Mouse (Mus musculus) midbrain, embryonic 14.5 days (tissue): Measurements from ENCODE around the gene Tet2. TPM values are rescaled to one million over a fixed set of nuclear protein-coding genes. Genes with fewer than 3 reads are reported as not detected.

ENCODE experiments used
- ATAC-seq: fragments of 200-750 bp; cut with Nextera tagmentation; 2 replicates; pipeline ENCODE4 v1.8.0; 2017; ENCODE audit warnings: moderate number of reproducible peaks, moderate library complexity; ENCODE audit not compliant: low FRiP score, low TSS enrichment
- DNase-seq: peaks from one replicate; pipeline ENCODE4 v3.0.0-alpha.2; 2015
- H3K27ac ChIP-seq: fragments of 300-500 bp; sonication (generic); replicated peaks from 2 replicates; pipeline ENCODE4 v1.5.1; 2014; ENCODE audit warnings: mild to moderate bottlenecking, low read depth, low read length, moderate library complexity
- H3K27me3 ChIP-seq: fragments of 300-500 bp; sonication (generic); 2 replicates; pipeline ENCODE4 v1.6.1; 2014; ENCODE audit warnings: low read length, control low read depth, mixed read lengths; ENCODE audit not compliant: control insufficient read depth, insufficient read depth
- H3K36me3 ChIP-seq: fragments of 300-500 bp; sonication (generic); 2 replicates; pipeline ENCODE4 v1.6.1; 2014; ENCODE audit warnings: low read length, control low read depth; ENCODE audit not compliant: control insufficient read depth, insufficient read depth
- H3K4me1 ChIP-seq: fragments of 300-500 bp; sonication (generic); 2 replicates; pipeline ENCODE4 v1.6.1; 2014; ENCODE audit warnings: mild to moderate bottlenecking, antibody characterized with exemption, low read length, control low read depth; ENCODE audit not compliant: control insufficient read depth, insufficient read depth
- H3K4me2 ChIP-seq: fragments of 300-500 bp; sonication (generic); 2 replicates; pipeline ENCODE4 v1.6.1; 2014; ENCODE audit warnings: mild to moderate bottlenecking, low read length, moderate library complexity
- H3K4me3 ChIP-seq: fragments of 300-500 bp; sonication (generic); replicated peaks from 2 replicates; pipeline ENCODE4 v1.5.1; 2014; ENCODE audit warnings: low read depth, low read length
- H3K9ac ChIP-seq: fragments of 300-500 bp; sonication (generic); replicated peaks from 2 replicates; pipeline ENCODE4 v1.6.1; 2014; ENCODE audit warnings: mild to moderate bottlenecking, low read length, moderate library complexity
- H3K9me3 ChIP-seq: fragments of 300-500 bp; sonication (generic); 2 replicates; pipeline ENCODE4 v1.6.1; 2016; ENCODE audit warnings: low read length, control low read depth, mixed read lengths; ENCODE audit not compliant: control insufficient read depth
- WGBS: fragments of 180-500 bp; shearing (Covaris S2); extraction: QIAGEN DNeasy Blood & Tissue Kit; methylation state at CpG from one replicate; pipeline ENCODE4 v1.1.7; 2014; 5-methylcytosine and 5-hydroxymethylcytosine counted together
- polyA plus RNA-seq: library from polyadenylated mRNA; unstranded; fragments of >200 nt; fragmentation: Nextera tagmentation; extraction: Ambion mirVana; gene quantifications from 2 replicates; pipeline ENCODE4 v1.2.1, GENCODE M21; 2014

Tet2 gene
- polyA plus RNA-seq, 1 experiment from 2014 or later = 25.6 TPM

DNA sequence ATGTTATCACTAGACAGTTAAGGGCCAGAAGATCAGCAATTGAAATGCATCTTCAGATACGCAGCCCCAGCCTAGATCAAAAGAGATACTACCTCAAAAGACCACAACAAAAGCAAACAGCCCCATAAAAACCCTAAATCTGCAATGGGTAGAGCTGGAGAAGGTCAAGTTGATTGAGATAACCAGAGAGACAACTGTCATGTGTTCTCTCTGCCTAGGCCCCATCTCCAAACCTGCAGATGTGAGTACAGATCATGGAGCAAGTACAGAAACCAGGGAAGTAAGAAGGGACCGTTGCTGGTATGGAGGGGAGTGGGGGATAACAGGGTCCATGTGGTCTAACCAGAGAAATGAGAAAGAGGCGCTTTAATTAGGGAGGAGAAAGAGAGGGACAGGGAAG, 36.1 kb downstream of the Tet2 start:
- ATAC-seq (no peak), DNase-seq (no peak)
- H3K27ac ChIP-seq = no peak overlapping the region
- H3K9me3 ChIP-seq = no peaks in the 10 kb centered on the region
- no peak overlapping the region for H3K4me2 ChIP-seq
- H3K27me3 ChIP-seq = no peaks in the 10 kb centered on the region
- H3K4me3 ChIP-seq = no peak overlapping the region
- peaks cover 30% of the 10 kb centered on the region for H3K36me3 ChIP-seq
- no peak overlapping the region for H3K9ac ChIP-seq
- H3K4me1 ChIP-seq = no peaks in the 10 kb centered on the region
- WGBS = 93% methylated on average over 3 of the region's 3 CpGs

DNA sequence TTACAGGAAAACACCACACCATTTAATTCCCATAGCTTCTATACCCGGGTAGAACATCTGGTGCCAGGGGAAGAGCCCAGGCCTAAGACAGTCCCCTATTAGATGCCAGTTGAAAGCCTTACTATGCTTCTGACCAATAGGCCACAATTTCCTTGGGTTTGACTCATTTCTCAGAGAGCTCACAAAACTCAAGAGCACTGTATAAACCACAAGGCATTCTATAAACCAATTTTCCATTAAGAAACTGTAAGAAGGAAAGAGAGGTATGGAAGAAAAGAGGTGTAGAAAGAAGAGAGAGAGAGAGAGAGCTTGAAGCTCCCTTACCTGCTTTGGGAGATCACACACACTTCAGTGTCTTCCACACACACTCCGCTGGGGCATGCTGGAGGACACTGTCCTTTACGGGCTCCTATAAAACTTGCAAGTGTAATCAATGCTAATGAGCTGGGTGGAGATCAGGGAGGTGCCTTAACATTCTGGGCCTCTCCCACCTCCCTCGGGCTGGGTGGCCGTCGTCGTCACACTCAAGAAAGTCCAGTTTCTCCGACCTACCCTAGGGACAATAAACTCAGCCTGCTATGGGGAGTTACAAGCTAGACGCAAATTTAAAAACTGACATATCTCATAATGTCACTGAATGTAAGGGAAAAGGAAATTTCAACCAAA, 38.5 kb downstream of the Tet2 start:
- H3K27me3 ChIP-seq = no peaks in the 10 kb centered on the region
- no peak overlapping the region for H3K27ac ChIP-seq
- DNase-seq (no peak), ATAC-seq (no peak)
- no peaks in the 10 kb centered on the region for H3K9me3 ChIP-seq
- no peaks in the 10 kb centered on the region for H3K4me1 ChIP-seq
- 89% methylated on average over 9 of the region's 9 CpGs for WGBS
- H3K9ac ChIP-seq = no peak overlapping the region
- H3K4me3 ChIP-seq = no peak overlapping the region
- H3K36me3 ChIP-seq = peaks cover 8% of the 10 kb centered on the region
- H3K4me2 ChIP-seq = no peak overlapping the region

DNA sequence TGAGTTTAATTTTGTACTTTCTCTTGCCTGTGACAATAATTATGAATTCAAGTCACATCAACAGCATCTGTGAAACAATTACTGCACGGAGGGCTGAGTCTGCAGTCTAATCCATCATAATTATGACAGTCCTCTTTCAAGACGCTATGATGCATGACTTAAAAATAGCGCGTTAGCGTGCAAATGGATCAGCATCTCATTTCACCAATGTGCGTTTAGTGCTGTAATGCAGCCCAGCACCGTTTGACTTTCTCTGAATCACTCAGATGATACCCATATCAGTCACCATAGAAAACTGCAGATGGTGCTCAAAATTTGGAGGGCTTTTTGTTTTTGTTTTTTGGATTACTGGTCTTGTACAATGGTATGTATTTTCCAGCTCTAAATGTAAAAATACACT, 48.0 kb downstream of the Tet2 start:
- H3K27me3 ChIP-seq = no peaks in the 10 kb centered on the region
- H3K4me2 ChIP-seq = no peak overlapping the region
- no peaks in the 10 kb centered on the region for H3K36me3 ChIP-seq
- DNase-seq (peak; percentile 74), ATAC-seq (peak; percentile 72; the same call in 1 of the 2 replicates)
- no peaks in the 10 kb centered on the region for H3K4me1 ChIP-seq
- no peak overlapping the region for H3K4me3 ChIP-seq
- no peak overlapping the region for H3K9ac ChIP-seq
- 32% methylated on average over 7 of the region's 7 CpGs for WGBS
- no peak overlapping the region for H3K27ac ChIP-seq
- no peaks in the 10 kb centered on the region for H3K9me3 ChIP-seq

DNA sequence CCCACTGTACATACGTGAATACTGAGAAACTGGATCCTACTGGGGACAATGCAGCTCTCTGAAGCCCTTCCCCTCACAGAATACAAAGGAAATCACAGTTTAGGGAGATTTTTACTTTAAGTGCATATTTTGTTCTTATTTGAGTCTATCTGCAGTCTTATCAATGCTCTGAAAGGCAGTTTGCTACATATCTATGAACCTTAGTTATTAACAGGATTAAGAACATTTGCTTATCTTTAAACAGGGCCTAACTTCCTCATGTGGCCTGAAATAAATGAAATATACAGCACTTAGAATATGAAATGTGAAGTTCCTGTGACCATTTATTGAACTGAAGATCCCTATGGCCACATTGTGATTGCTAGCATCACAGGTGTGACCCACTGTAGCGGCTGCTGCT, 53.6 kb downstream of the Tet2 start:
- DNase-seq = no peak
- no peak for ATAC-seq
- WGBS = 86% methylated on average over 2 of the region's 2 CpGs
- no peak overlapping the region for H3K9ac ChIP-seq
- H3K4me1 ChIP-seq = no peaks in the 10 kb centered on the region
- H3K9me3 ChIP-seq = no peaks in the 10 kb centered on the region
- no peak overlapping the region for H3K27ac ChIP-seq
- no peaks in the 10 kb centered on the region for H3K27me3 ChIP-seq
- no peak overlapping the region for H3K4me3 ChIP-seq
- H3K36me3 ChIP-seq = peaks cover 22% of the 10 kb centered on the region
- H3K4me2 ChIP-seq = no peak overlapping the region

DNA sequence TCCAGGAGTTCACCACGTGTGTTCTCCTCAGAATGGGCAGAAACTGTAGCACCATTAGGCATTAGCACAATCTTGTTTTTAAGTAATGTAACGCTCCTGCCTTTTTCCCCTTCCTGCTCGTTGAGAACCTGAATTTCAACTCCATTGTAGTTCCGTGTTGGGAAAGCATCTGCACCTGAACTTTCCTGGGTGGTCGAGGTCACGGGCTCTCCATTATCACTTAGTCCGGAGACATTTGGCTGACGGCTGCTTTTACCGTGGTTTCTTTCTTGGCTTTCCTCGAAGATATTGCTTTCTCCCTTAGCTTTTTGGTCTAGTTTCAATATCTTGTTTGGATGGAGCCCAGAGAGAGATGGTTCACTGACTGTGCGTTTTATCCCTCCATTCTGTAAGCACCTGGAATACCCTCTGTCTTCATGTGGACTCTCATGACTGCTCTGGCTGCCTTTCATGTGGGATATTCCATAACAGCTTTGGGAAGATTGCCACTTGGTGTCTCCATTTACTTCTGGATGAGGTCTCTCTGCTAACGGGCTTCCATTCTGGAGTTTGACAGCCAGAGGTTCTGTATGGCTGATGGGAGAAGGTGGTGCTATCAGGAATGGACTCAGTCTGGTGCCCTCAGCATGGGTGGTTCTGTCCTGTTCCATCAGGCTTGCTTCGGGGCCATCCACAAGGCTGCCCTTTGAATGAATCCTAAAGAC, 56.8 kb downstream of the Tet2 start:
- Histone ChIP-seq H3K9me3 (no peaks in the 10 kb centered on the region), H3K27me3 (no peaks in the 10 kb centered on the region), H3K4me3 (no peak overlapping the region), H3K27ac (no peak overlapping the region), H3K36me3 (peaks cover 44% of the 10 kb centered on the region), H3K4me1 (no peaks in the 10 kb centered on the region), H3K9ac (no peak overlapping the region), H3K4me2 (no peak overlapping the region)
- no peak for ATAC-seq
- no peak for DNase-seq
- WGBS = 96% methylated on average over 13 of the region's 13 CpGs

DNA sequence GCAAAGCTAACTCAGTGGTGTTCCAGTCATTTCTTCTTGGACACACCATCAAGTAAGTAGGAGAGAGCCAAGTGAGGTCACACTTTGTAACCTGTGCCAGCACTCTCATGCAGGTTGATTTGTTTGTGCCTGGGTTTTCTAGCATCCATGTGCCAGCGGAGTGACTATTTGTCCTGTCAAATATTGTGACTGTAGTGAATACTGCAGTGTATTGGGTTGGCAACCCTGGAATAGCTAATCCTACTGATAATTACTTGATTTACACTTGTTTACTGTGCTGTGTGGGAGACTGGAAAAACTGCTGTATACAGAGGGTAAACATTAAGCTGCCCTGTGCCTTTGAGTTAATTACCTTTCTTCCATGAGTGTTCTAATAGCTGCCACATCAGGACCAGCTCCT, 62.1 kb downstream of the Tet2 start:
- peaks cover 74% of the 10 kb centered on the region for H3K36me3 ChIP-seq
- 97% methylated on average over 1 of the region's 1 CpGs for whole genome bisulfite sequencing
- no peaks in the 10 kb centered on the region for H3K9me3 ChIP-seq
- no peaks in the 10 kb centered on the region for H3K27me3 ChIP-seq
- no peak overlapping the region for H3K9ac ChIP-seq
- no peak for ATAC-seq
- no peak for DNase-seq
- H3K27ac ChIP-seq = no peak overlapping the region
- H3K4me3 ChIP-seq = no peak overlapping the region
- H3K4me1 ChIP-seq = no peaks in the 10 kb centered on the region
- H3K4me2 ChIP-seq = no peak overlapping the region

DNA sequence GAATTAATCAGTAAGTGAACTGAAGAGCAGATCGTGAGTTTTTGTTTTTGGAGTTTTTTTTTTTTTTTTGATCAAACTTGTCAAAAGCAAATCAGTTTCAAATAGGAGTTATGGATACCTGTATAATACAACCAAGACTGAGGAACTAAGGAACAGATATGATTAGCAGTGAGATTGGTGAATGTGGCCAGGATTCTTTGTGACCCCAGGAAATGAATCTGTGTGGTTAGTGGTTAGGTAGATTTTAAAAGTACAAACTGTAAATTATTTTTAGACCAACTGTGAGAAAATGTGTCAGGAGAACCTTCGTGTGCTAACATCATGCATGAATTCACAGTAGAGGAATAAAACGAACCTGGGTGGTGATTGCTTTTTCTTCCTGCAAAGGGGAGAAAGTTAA, 66.0 kb downstream of the Tet2 start:
- DNase-seq (no peak), ATAC-seq (no peak)
- H3K4me1 ChIP-seq = no peaks in the 10 kb centered on the region
- H3K36me3 ChIP-seq = peaks cover 50% of the 10 kb centered on the region
- no peaks in the 10 kb centered on the region for H3K27me3 ChIP-seq
- WGBS = 93% methylated on average over 3 of the region's 3 CpGs
- H3K4me3 ChIP-seq = no peak overlapping the region
- H3K27ac ChIP-seq = no peak overlapping the region
- no peaks in the 10 kb centered on the region for H3K9me3 ChIP-seq
- no peak overlapping the region for H3K9ac ChIP-seq
- H3K4me2 ChIP-seq = no peak overlapping the region

DNA sequence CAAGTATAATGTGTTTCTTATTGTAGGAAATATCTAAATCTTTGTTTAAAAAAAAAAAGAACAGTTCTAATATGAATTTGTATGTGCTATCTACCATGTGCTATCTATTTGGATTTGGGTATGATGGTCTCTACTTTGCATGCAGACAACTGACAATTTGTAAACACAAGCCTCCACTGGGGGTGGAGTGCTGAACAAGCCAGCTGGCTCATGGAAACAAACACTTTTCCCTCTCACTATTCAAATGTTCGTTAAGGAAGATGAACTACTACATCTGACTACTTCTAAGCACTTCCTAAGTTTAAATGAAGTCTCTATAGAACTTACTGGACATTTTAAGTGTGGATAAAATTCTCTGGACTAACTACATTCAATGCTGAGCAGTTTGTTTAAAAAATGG, 71.2 kb downstream of the Tet2 start:
- WGBS = 91% methylated on average over 1 of the region's 1 CpGs
- ATAC-seq = no peak
- Histone ChIP-seq H3K9me3 (no peaks in the 10 kb centered on the region), H3K27ac (no peak overlapping the region), H3K4me2 (no peak overlapping the region), H3K4me3 (no peak overlapping the region), H3K36me3 (peaks cover 55% of the 10 kb centered on the region), H3K9ac (no peak overlapping the region), H3K4me1 (no peaks in the 10 kb centered on the region), H3K27me3 (no peaks in the 10 kb centered on the region)
- DNase-seq = no peak

DNA sequence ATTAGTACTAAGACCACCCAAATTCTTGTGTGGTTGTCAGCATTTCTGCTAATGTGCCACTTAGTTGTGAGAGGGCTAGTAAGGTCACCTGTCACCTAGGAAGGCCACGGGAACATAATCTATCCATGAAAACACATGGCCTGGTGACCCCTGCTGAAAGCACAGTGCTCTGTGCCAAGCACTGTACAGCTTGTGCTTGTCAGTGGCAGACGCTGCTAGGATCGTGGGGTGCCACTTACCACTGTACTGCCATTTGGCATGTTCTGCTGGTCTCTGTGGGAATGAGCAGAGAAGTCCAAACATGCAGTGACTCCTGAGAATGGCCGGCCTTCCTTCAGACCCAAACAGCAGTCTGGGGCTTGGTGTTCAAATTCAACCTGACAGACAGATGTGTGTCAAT, 73.8 kb downstream of the Tet2 start:
- Histone ChIP-seq H3K9ac (no peak overlapping the region), H3K27ac (no peak overlapping the region), H3K4me2 (no peak overlapping the region), H3K36me3 (peaks cover 75% of the 10 kb centered on the region), H3K27me3 (no peaks in the 10 kb centered on the region), H3K4me1 (no peaks in the 10 kb centered on the region), H3K9me3 (no peaks in the 10 kb centered on the region), H3K4me3 (no peak overlapping the region)
- DNase-seq = no peak
- ATAC-seq = no peak
- 94% methylated on average over 4 of the region's 4 CpGs for WGBS
